Mouse (Mus musculus) myocyte (in vitro differentiated cells): ENCODE measurements at regions not wholly inside any gene's neighbourhood (a gene's known extent, or its start where the extent isn't known, plus 50 kb on each side); places are given as distances from the start of the nearest gene placed in this dataset.

Source experiments
- H3K27me3 ChIP-seq: one replicate; pipeline ENCODE4 v1.6.1; 2011; ENCODE audit not compliant: control insufficient read depth, insufficient read depth, insufficient read length
- H3K36me3 ChIP-seq: one replicate; pipeline ENCODE4 v1.6.1; 2011; ENCODE audit not compliant: control insufficient read depth, insufficient read depth
- H3K4me2 ChIP-seq: one replicate; pipeline ENCODE4 v1.6.1; 2011; ENCODE audit warnings: low read depth, control low read depth
- H3K4me3 ChIP-seq: one replicate; pipeline ENCODE4 v1.5.1; 2011; ENCODE audit warnings: mild to moderate bottlenecking, control low read depth, moderate library complexity
- H3K79me2 ChIP-seq: one replicate; pipeline ENCODE4 v1.6.1; 2011; ENCODE audit not compliant: control insufficient read depth, insufficient read depth
- H3ac ChIP-seq: one replicate; pipeline ENCODE4 v1.6.1; 2011; ENCODE audit not compliant: control insufficient read depth, insufficient read length
- CEBPB ChIP-seq: IDR thresholded peaks from 2 replicates; pipeline ENCODE4 v1.6.1; 2011; ENCODE audit warnings: mild to moderate bottlenecking, moderate library complexity; ENCODE audit not compliant: poor library complexity, insufficient read depth, severe bottlenecking
- E2F4 ChIP-seq: IDR thresholded peaks from one replicate; pipeline ENCODE4 v1.6.1; 2011; ENCODE audit warnings: mild to moderate bottlenecking, control low read depth, moderate library complexity; ENCODE audit not compliant: insufficient read depth
- MAX ChIP-seq: IDR thresholded peaks from one replicate; pipeline ENCODE4 v1.6.1; 2011; ENCODE audit warnings: low read depth, mild to moderate bottlenecking, control low read depth
- MYOD1 ChIP-seq, 3 experiments: IDR thresholded peaks; one replicate each; pipeline ENCODE4 v1.6.1; 2011; ENCODE audit warnings: control low read depth in 2 of 3, low read depth in 2 of 3, mild to moderate bottlenecking in 2 of 3, moderate library complexity in 1 of 3; ENCODE audit not compliant: insufficient read length in 2 of 3, control insufficient read depth in 1 of 3
- MYOG ChIP-seq, 3 experiments: IDR thresholded peaks; one replicate each; pipeline ENCODE4 v1.6.1; 2011; ENCODE audit warnings: control low read depth in 2 of 3, low read depth in 2 of 3, mild to moderate bottlenecking in 2 of 3; ENCODE audit not compliant: insufficient read length in 2 of 3, control insufficient read depth in 1 of 3, insufficient read depth in 1 of 3
- POLR2A ChIP-seq: IDR thresholded peaks from one replicate; pipeline ENCODE4 v1.6.1; 2011; ENCODE audit warnings: low read depth, mild to moderate bottlenecking, control low read depth, moderate library complexity; ENCODE audit not compliant: insufficient read length
- POLR2AphosphoS2 ChIP-seq: IDR thresholded peaks from one replicate; pipeline ENCODE4 v1.6.1; 2011; ENCODE audit warnings: low read depth, control low read depth; ENCODE audit not compliant: insufficient read length
- REST ChIP-seq: IDR thresholded peaks from one replicate; pipeline ENCODE4 v1.6.1; 2011; ENCODE audit warnings: mild to moderate bottlenecking, control low read depth, moderate library complexity; ENCODE audit not compliant: insufficient read depth, insufficient read length
- SRF ChIP-seq: IDR thresholded peaks from one replicate; pipeline ENCODE4 v1.6.1; 2011; ENCODE audit warnings: low read depth; ENCODE audit not compliant: control insufficient read depth, insufficient read length
- TCF12 ChIP-seq: IDR thresholded peaks from one replicate; pipeline ENCODE4 v1.6.1; 2011; ENCODE audit warnings: mild to moderate bottlenecking, control low read depth; ENCODE audit not compliant: poor library complexity, insufficient read depth, severe bottlenecking
- TCF3 ChIP-seq: IDR thresholded peaks from one replicate; pipeline ENCODE4 v1.6.1; 2011; ENCODE audit warnings: low read depth, control low read depth; ENCODE audit not compliant: insufficient read length
- USF1 ChIP-seq: IDR thresholded peaks from one replicate; pipeline ENCODE4 v1.6.1; 2011; ENCODE audit warnings: low read depth, mild to moderate bottlenecking, control low read depth, moderate library complexity

DNA sequence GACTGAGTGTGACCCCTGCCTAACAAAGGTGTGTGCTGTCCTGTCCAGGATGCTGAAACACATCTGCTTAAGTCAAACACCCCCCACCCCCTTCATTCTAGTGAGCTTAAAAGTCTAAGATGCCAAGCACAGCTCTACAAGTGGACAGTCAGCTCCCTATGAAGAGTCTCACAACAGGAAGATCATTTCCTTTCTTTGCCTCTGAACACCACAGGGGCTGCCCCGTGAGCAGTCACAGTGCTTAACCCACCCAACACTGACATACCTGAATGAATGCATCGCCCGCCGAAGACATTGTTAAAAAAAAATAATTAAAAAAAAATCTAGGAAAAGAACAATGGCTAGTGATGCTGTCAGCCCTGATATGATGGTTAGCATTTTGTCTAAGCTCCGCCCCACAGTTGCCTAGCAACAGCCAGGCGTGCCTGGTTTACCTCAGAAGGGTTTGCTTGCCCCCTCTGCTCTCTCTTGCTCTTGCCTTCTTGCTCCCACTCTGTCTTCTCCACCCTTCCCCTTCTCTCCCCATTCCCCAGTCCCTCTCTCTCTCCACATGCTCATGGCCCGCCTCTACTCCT, 187.7 kb downstream of the Ly86 start:
- H3K4me3 ChIP-seq = no peak overlapping the region
- H3K79me2 ChIP-seq = no peaks in the 10 kb centered on the region
- H3ac ChIP-seq = no peak overlapping the region
- H3K27me3 ChIP-seq = no peaks in the 10 kb centered on the region
- no peaks in the 10 kb centered on the region for H3K36me3 ChIP-seq
- H3K4me2 ChIP-seq = no peak overlapping the region
- TF ChIP-seq MYOD1 (IDR thresholded peaks at IDR 0.05; ENCODE audit: control insufficient read depth in 1 of 3, insufficient read length in 2 of 3, low read depth in 2 of 3) (no peak), TCF3 (no peak), POLR2A (no peak), CEBPB (no peak), E2F4 (no peak), USF1 (no peak), SRF (no peak), POLR2AphosphoS2 (no peak), REST (no peak), TCF12 (no peak), MYOG (IDR thresholded peaks at IDR 0.05; ENCODE audit: control insufficient read depth in 1 of 3, insufficient read depth in 1 of 3, insufficient read length in 2 of 3, low read depth in 2 of 3) (no peak), MAX (no peak)

DNA sequence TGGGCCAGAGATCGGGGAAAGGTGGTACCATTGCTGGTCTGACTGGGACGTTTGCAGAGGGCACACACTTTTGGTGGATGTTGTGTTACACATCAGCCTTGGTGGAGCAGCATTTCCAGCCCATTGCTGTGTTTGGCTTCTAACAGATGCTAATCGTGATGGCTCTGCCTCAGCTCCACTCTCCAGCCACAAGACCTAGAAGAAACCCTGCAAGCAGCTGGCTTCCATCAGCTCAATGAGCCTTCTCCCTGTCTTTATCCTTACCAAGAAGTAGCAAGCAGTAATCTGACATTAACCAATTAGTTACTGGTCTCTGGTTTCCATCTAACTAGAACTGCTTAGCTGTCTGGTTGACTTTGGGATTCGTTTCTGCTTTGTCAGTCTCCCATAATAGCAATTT, 188.8 kb downstream of the Ly86 start:
- H3K4me3 ChIP-seq = no peak overlapping the region
- no peaks in the 10 kb centered on the region for H3K79me2 ChIP-seq
- H3ac ChIP-seq = no peak overlapping the region
- no peak overlapping the region for H3K4me2 ChIP-seq
- no peaks in the 10 kb centered on the region for H3K36me3 ChIP-seq
- no peaks in the 10 kb centered on the region for H3K27me3 ChIP-seq
- TF ChIP-seq POLR2AphosphoS2 = no peak
- no peak for TF ChIP-seq SRF

DNA sequence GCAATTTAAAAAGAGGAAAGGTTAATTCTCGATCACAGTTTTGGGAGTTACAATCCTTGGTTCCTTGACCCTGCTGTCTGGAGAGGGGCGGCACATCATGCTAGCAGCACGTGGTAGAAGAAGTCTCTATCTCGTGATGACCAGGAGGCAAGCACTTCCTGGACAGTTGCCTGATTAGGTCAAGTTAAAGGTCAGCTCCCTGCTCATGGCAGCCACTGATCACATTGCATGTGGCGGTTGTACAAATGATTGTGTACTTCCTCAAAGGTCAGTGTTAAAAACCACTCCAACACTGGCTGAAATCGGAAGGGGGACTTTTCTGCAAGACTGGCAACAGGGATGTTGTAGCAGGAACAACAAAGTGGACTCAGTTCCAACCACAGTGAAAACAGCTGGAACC, 192.3 kb downstream of the Ly86 start:
- no peaks in the 10 kb centered on the region for H3K27me3 ChIP-seq
- H3K79me2 ChIP-seq = no peaks in the 10 kb centered on the region
- no peak overlapping the region for H3K4me3 ChIP-seq
- no peak overlapping the region for H3ac ChIP-seq
- H3K4me2 ChIP-seq = no peak overlapping the region
- no peaks in the 10 kb centered on the region for H3K36me3 ChIP-seq
- TF ChIP-seq MAX (no peak), TCF12 (no peak), TCF3 (no peak), SRF (no peak), MYOD1 (IDR thresholded peaks at IDR 0.05; ENCODE audit: control insufficient read depth in 1 of 3, insufficient read length in 2 of 3, low read depth in 2 of 3) (no peak), POLR2A (no peak), REST (no peak), CEBPB (no peak), E2F4 (no peak), MYOG (IDR thresholded peaks at IDR 0.05; ENCODE audit: control insufficient read depth in 1 of 3, insufficient read depth in 1 of 3, insufficient read length in 2 of 3, low read depth in 2 of 3) (no peak), USF1 (no peak), POLR2AphosphoS2 (no peak)

DNA sequence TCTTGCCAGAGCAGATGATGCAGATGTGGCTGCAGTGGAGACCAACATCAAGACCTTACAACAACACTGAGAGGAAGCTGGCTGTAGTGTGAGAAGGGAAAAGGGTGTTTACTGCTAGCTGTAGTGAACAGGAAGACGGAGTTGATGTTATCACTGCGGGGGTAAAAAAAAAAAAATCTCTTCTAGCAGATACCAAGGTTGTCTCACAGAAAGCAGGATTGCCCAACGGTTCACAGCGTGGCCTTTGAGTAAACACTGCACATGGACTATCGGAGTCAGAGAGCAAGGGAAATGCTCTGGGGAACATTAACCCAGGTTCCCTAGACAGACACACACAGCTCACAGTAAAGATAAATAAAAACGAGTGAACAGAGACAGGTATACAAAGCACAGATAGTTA, 192.8 kb downstream of the Ly86 start:
- no peak overlapping the region for H3K4me2 ChIP-seq
- no peak for TF ChIP-seq CEBPB
- TF ChIP-seq E2F4 = no peak
- TF ChIP-seq SRF = no peak
- TF ChIP-seq MYOG (IDR thresholded peaks at IDR 0.05; ENCODE audit: control insufficient read depth in 1 of 3, insufficient read depth in 1 of 3, insufficient read length in 2 of 3, low read depth in 2 of 3) = no peak
- no peak for TF ChIP-seq TCF12
- no peak overlapping the region for H3ac ChIP-seq
- no peak overlapping the region for H3K4me3 ChIP-seq
- no peaks in the 10 kb centered on the region for H3K27me3 ChIP-seq
- H3K36me3 ChIP-seq = no peaks in the 10 kb centered on the region
- H3K79me2 ChIP-seq = no peaks in the 10 kb centered on the region

DNA sequence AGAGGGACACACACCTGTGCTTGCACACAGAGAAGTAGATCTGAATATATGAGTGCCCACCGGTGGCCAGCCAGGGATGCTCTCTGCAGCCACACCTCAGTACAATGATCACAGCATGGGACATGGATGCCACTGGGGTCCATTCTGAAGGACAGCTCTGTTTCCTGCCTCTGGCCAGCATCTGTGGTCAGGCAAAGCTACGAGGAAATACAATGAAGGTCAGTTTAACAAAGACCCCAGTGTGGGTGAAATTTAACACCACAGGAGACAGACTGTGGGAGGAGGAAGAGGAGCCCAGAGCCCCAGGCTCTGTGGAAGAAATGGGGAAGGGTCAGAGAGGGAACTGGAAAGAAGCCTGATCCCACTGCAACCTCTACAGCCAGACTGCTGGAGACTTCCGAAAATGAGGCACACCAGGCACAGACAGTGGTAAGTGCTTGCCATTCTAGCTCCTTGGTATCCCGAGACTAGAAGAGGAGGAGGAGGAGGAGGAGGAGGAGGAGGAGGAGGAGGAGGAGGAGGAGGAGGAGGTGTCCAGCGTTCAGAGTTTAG, 196.0 kb downstream of the Ly86 start:
- TF ChIP-seq REST (no peak), TCF3 (no peak), USF1 (no peak), SRF (no peak), MAX (no peak), POLR2AphosphoS2 (no peak), MYOG (IDR thresholded peaks at IDR 0.05; ENCODE audit: control insufficient read depth in 1 of 3, insufficient read depth in 1 of 3, insufficient read length in 2 of 3, low read depth in 2 of 3) (no peak), CEBPB (no peak), E2F4 (no peak), TCF12 (no peak), MYOD1 (IDR thresholded peaks at IDR 0.05; ENCODE audit: control insufficient read depth in 1 of 3, insufficient read length in 2 of 3, low read depth in 2 of 3) (no peak), POLR2A (no peak)
- no peaks in the 10 kb centered on the region for H3K36me3 ChIP-seq
- H3K4me2 ChIP-seq = no peak overlapping the region
- no peaks in the 10 kb centered on the region for H3K79me2 ChIP-seq
- no peak overlapping the region for H3K4me3 ChIP-seq
- no peak overlapping the region for H3ac ChIP-seq
- no peaks in the 10 kb centered on the region for H3K27me3 ChIP-seq
